Mouse (Mus musculus): ENCODE measurements around the gene Zbtb44. TPM values are rescaled to one million over a fixed set of nuclear protein-coding genes. Genes with fewer than 3 reads are reported as not detected.

Gene Zbtb44
- total RNA-seq, 1 experiment from 2014 or later: 47.5 TPM

GRCm38 (mm10) chr9:31092111-31092832 lies 61.8 kb downstream of the Zbtb44 start:
- ATAC-seq (ENCODE audit: extremely low read depth, insufficient number of reproducible peaks, low FRiP score, poor library complexity, severe bottlenecking): no peak

DNA sequence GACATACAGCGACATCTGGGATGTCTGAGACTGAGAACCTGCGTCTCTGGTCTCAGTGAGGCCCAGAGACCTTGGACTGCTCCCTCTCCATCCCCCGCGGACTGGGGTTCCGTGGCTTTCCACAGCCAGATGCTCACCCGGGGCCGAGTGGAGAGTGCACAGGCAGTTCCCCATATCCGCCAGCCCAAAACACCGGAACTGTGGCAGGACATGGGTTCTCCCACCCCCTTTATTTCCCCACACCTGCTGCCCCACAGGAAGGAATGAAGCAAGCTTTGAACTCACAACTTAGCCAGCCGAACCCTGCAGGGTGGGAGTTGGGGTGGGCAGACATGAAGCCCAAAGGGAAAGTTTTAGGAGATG lies 62.4 kb downstream of the Zbtb44 start:
- ATAC-seq (ENCODE audit: extremely low read depth, insufficient number of reproducible peaks, low FRiP score, poor library complexity, severe bottlenecking): no peak

GRCm38 (mm10) chr9:31097088-31098082 lies 66.9 kb downstream of the Zbtb44 start:
- no peak for ATAC-seq (ENCODE audit: extremely low read depth, insufficient number of reproducible peaks, low FRiP score, poor library complexity, severe bottlenecking)

- ATAC-seq (ENCODE audit: extremely low read depth, insufficient number of reproducible peaks, low FRiP score, poor library complexity, severe bottlenecking): no peak
Observed at GRCm38 (mm10) chr9:31098118-31098517, 67.7 kb downstream of the Zbtb44 start.

DNA sequence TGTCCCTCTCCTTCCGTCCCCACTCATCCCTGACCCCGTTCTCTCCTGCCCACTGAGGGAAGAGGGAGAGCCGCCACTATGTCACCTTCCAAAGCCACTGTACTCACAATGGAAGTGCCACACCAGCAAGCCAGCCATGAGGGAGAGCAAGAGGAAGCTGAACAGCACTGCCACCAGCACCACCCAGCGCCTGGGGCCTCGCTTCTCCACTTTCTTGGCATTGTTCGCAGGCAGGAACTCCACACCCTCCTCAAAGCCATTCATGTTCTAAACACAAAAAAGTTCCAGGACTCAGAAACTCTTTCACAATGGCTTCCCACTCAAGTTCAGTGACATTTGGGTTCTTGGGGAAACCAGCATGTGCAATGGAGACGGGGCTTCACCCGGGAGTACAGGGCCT lies 78.0 kb downstream of the Zbtb44 start:
- no peak for ATAC-seq (ENCODE audit: extremely low read depth, insufficient number of reproducible peaks, low FRiP score, poor library complexity, severe bottlenecking)

GRCm38 (mm10) chr9:31115586-31115985 lies 85.1 kb downstream of the Zbtb44 start:
- no peak for ATAC-seq (ENCODE audit: extremely low read depth, insufficient number of reproducible peaks, low FRiP score, poor library complexity, severe bottlenecking)

- no peak for ATAC-seq (ENCODE audit: extremely low read depth, insufficient number of reproducible peaks, low FRiP score, poor library complexity, severe bottlenecking)
Observed at GRCm38 (mm10) chr9:31117088-31117487, 86.6 kb downstream of the Zbtb44 start.

- no peak for ATAC-seq (ENCODE audit: extremely low read depth, insufficient number of reproducible peaks, low FRiP score, poor library complexity, severe bottlenecking)
Observed at GRCm38 (mm10) chr9:31117488-31117887, 87.0 kb downstream of the Zbtb44 start.

DNA sequence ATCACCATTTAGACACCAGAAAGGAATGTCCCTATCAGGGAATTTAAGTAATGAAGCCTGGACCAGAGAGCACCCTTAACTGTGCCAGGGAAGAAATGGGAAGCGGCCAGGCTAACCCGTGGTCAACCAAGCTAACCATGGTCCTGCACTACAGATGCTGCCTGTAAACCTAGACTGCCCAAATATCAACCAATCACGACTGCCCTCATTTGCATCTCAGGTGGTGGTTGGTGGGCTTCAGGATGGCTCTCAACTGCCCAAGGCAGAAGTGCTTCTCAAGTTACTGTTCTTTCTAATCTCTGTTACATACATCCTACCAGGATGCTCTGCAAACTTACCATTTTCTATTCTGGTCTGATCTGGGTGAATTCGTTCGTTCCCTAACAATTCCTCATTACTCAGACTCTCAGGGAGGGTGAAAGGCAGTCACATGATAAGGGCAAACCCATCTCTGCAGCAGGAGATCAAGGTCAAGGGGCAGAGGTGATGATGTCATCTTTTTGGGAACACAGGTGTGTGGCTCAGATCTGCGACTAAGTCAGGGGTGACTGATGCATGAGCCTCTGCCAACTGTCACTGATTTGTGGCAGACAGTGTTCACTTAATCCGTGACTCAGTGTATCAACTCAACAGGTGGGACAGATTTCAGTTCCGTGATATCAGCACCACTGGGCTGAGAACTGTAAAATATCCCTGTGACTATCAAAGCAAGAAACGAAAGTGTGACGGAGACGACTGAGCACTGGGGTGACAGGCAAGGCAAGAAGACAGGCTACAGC lies 88.3 kb downstream of the Zbtb44 start:
- ATAC-seq (ENCODE audit: extremely low read depth, insufficient number of reproducible peaks, low FRiP score, poor library complexity, severe bottlenecking): no peak

DNA sequence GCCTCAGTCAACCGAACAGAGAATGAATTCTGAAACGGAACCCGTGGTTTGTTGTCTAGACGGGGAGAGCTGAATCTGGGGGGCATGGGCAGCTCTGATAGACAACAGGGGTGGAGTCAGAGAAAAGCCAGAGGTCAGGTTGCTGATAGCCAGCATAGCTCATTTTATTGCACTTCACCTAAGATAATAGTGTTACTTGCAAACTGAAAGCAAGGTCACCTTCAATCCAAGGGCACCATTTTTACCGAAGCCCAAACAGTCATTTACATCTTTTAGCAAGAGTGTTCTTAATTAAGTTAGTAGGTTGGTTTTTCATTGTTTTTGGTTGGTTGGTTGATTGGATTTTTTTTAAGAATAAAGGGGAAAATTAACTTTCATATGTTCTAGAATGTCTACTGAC lies 89.0 kb downstream of the Zbtb44 start:
- ATAC-seq (ENCODE audit: extremely low read depth, insufficient number of reproducible peaks, low FRiP score, poor library complexity, severe bottlenecking): no peak

DNA sequence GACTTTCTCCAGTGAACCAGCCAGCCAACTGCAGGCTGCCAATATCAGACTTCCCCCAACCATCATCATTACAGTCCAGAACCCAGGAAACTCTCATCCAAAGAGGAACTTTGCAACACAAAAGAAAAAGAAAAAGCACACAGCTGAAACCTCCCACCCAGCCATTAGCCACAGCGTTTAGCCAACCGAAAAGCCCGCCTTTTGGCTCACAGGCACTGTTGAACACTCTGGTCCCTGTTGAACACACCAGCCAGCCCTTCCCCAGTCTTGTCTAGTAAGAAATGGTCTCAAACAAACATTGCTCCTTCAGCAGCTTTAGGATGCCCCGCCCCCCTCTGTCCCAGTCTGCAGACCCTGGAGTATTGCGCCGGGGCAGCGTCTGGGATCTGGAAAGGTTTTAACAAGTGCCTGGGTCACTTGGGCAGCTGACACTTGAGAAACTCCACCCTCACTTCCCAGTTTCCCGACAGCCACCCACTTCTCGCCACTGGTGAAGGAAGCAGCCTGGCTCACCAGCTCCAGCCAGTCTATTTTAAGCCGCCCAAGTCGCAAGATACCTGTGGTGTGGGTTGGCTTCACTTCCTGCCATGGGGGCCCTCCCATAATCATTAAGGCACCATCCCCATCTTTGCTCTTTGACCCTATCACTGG lies 89.6 kb downstream of the Zbtb44 start:
- no peak for ATAC-seq (ENCODE audit: extremely low read depth, insufficient number of reproducible peaks, low FRiP score, poor library complexity, severe bottlenecking)

DNA sequence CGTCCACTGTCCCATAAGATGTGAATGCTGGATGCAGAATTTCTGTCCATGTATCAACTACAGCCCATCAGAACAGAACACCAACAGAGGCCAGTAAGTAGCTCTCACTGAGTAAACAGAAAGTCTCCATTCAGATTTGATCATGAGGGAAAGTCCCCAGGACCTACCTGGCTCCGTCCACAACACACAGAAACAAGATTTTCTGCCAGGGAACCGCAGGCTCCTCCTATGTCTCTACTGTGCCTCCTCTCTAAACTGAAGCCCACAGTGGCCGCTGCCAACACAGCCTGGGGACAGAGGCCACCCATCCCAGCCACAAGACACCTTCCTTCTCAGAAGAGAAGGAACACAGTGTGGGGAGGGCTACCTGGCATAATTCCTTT lies 90.1 kb downstream of the Zbtb44 start:
- no peak for ATAC-seq (ENCODE audit: extremely low read depth, insufficient number of reproducible peaks, low FRiP score, poor library complexity, severe bottlenecking)

GRCm38 (mm10) chr9:31122464-31123030 lies 92.1 kb downstream of the Zbtb44 start:
- ATAC-seq (ENCODE audit: extremely low read depth, insufficient number of reproducible peaks, low FRiP score, poor library complexity, severe bottlenecking): no peak

Other genes with a start within 250 kb of the Zbtb44 start
- gene Adamts15, start 108.2 kb upstream of the Zbtb44 start, total RNA-seq (2017): 0.12 TPM in 1 of 2 replicates, not detected in the other
- gene Adamts8, start 88.1 kb upstream of the Zbtb44 start, total RNA-seq (2017): not detected in 2 replicates
- gene St14, start 101.2 kb downstream of the Zbtb44 start, total RNA-seq (2017): 7.5 and 9.1 TPM in 2 replicates
- 59.2 and 67.0 TPM in 2 replicates for gene Aplp2, start 181.2 kb downstream of the Zbtb44 start, total RNA-seq (2017)
- 15.8 and 18.6 TPM in 2 replicates for gene Prdm10, start 249.9 kb downstream of the Zbtb44 start, total RNA-seq (2017)

Measured in neutrophil, adult 5-6 weeks (primary cell).